Mouse (Mus musculus) T-helper 17 cell (primary cell): ENCODE results near the gene Gm9970.

ENCODE experiments used
- in situ Hi-C, 2 experiments: fragments of 300-600 bp; cut with MboI, MseI; formaldehyde crosslinking; loops; 1 replicate in 1 of 2; 2 replicates in 1 of 2; pipeline ENCODE4 v1.15.1; 2025; ENCODE audit warnings: high pct_unique_total_duplicates in 2 of 2

The Gm9970 gene

DNA sequence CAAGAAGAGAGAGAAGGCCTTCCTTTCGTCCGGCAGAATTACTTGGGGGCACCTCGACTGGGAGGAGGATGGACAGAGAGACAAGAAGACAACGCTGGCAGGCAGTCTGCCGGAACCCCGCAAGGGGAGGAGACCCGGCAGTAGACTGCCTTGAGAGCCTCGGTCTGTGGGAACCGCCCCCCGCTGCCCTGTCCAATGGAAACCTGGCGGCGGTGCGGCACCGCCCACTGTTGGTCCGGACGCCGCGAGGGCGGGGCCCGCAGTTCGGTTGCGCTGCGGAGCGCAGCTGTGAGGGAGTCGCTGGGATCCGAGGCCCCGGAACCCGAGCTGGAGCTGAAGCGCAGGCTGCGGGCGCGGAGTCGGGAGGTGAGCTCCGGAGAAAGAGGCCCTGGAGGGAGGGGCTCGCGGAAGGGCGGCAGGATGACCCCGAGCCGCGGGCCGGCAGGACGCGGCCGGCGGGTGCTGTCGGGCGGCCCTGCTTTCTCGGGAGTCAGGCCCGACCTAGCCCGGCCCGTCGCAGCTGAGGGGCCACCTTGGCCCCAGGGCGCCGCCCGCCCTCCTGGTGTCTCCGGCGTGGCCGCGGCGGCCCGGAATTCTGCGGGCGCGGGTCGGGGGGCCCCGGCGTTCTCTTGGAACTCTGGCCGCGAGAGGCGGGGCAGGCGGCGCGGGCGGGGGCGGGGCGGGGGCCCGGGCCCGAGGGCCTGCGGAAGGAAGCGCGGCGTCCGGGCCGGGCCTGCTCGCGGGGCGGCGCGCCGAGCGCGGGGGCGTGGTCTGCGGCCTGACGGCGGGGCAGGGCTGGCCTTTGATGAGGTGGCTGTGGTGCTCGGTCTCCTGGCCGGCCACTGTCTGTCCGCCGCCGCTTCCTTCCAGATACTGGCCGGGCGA lies at the start of gene Gm9970, which contains the start of gene Nrbp1:
TSS of gene Gm9970 (minus strand) at position 596 of the 885 bp plus-strand sequence.
TSS of gene Nrbp1 (plus strand) at position 228 of the 885 bp plus-strand sequence.
- in situ Hi-C loops: loop anchor here in 1 of 2 experiments (10.0 kb wide), 1 partner anchor 804 kb away; no protein-coding TSS in a partner anchor

DNA sequence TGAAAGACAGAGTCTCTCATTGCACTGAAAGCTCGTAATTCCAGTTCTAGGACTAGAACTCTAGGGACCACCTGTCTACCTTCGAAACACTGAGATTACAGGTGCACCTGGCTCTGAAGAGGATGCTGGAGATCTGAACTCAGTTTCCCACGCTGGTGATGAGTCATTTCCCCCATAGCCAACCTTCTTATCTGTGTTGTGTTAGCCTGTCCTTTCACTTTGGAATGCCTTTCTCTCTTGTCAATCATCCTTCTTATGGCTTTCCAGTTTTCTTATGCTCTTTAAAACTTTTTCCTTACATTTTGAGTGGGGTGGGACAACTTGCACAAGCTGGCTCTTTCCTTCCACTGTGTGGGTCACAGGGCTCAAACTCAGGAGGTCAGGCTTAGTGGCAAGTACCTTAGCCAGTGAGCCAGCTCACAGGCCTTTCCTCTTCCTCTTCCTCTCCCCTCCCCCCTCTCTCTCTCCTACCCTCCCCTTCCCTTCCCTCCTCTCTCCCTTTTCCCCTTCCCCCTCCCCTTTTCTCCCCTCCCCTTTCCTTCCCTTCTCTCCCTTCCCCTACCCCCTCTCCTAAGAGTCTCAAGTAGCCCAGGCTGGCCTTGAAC lies 48.7 kb upstream of the Gm9970 start:
- in situ Hi-C loops: loop anchor here in 1 of 2 experiments (5.0 kb wide), 1 partner anchor 97 kb away; the partner anchor contains the start of genes Eif2b4 and Snx17

DNA sequence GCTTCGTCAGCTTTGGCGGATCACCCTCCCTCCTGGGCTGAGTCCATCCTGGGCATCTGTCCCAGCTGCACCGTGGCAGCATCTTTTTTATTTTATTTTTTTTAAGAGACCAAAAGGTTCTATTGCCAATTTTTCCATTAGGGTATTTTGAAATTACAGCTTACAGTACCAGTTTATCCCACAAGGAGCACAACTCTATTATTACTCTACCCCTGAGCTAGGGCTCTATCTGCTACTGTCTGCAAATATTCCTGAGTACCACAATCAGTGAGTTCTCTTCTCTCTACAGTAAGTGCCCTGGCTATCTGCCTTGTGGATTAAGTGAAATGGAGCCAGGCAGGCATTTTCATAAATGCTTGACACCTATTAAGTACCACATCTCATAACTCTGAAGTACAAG lies 47.6 kb upstream of the Gm9970 start:
- in situ Hi-C loops: no loop called here

DNA sequence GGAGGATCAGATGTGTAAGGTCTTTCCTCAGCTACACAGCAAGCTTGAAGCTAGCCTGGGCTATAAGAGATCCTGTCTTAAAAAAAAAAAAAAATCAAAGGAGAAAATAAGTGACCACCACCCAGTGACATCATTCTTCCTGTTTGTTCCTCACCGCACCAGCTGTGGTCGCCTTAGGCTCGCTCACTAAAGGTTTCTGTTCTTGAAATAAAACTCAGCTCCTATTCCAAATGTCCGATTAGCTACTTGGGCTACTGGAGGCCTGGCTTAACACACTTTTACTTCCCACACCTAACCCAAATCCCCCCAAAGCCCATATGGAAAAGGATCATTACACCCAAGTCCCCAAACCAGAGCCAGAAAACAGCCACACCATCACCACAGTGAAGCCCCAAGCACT lies 47.2 kb upstream of the Gm9970 start:
- in situ Hi-C loops: no loop called here

DNA sequence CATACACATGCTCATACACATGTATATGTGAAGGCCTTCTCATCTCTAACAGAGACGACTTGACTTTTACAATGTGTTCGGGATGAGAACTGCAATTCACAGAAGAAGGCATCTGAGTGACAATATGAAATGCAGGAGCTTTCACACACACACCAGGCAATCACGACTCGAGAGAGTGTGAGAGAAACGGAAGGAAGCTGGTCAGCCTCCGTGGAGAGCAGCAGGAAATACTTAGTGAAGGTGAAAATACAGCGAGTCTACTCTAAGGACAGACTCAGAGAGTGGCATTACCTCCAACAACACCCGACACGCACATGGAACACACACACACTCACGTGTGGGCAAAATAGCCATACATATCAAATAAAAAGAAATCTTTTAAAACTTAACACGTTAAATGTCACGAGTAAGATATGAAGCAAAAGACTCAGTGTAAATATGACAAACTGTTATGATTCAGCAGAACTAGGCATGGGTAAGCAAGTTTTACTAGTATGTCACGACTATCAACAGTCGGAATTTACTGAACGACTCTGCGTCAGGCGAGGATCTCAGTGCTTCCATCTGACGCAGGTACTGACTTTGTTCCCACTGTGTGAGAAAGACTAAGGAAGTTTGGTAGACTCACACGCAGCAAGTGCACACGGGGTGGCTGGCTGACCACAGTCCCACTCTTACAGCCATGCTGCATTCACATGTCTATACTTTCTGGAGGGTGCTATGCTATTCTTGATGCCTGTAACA lies 38.4 kb upstream of the Gm9970 start:
- in situ Hi-C loops: no loop called here

DNA sequence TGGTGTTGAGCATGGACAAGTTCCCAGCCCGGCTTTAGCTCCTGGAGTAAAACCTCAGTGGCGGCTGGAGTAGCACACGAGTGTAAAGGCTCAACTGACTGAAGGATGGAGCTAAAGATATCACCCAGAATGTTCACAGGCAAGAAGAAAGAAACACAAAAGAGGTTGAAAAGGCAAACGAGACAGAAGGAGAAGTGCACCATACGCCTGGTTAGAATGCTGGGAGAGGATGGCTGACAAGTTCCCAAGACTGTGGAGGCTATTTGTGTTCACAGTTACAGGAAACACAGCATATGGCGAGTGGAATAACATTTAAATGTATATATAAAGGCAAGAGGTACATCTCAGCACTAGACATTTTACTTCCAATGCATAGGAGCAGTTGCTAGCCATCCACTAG lies 32.0 kb upstream of the Gm9970 start:
- in situ Hi-C loops: no loop called here

DNA sequence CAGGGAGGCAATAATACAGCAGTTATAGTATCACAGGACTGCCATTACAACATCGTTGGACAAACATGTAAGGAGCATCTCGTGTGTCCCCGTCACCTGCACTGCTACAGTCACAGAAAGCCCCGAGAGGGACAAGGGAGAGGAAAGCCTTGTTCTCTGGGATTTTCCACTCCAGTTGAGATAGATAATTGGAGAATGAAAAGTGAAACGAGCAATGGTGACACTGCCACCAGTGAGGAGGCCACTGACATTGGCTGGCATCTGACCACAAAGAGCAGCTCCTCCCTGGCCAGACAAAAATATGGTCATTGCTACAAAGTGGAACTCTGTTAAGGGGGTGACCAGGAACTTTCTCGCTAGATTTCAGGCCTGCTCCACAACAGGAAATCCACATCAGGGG lies 26.7 kb upstream of the Gm9970 start:
- in situ Hi-C loops: no loop called here

DNA sequence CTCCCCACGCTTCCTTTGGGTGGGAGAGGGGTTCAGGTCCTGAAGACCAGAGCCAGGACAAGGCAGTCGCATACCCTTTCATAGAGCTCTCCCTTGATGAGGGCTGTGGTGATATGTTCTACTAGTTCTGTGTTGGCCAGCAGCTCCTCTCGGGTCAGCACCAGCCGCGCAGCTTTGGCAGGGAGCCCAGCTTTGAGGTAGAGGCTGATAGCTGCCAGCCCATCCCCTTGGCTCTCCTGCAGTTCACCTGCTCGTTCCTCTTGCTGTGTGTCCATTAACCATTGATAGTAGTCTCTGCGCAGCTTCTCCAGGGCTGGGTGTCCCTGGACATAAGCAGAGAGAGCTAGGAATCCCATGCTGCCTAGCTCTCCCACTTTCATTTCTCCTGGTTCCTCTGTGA lies 25.1 kb upstream of the Gm9970 start:
- in situ Hi-C loops: no loop called here

DNA sequence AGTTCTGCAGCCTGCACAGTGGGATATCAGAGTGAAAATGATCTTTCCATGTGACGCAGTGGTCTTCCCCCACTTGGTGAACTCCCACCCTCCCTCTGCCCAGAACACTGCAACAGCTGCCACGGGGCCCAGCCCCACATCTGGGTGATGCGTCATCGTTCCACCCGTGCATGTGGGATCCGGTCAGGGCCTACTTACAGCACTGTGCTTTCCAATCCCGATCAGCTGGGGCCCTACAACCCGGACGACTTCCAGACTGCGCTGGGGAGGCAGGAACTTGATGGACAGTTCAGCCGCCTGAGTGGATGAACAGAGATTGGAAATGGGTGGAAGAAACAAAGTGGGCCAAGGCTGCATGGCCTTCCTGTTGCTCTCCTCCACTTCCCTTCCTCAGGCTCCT lies 16.6 kb upstream of the Gm9970 start:
- in situ Hi-C loops: no loop called here

DNA sequence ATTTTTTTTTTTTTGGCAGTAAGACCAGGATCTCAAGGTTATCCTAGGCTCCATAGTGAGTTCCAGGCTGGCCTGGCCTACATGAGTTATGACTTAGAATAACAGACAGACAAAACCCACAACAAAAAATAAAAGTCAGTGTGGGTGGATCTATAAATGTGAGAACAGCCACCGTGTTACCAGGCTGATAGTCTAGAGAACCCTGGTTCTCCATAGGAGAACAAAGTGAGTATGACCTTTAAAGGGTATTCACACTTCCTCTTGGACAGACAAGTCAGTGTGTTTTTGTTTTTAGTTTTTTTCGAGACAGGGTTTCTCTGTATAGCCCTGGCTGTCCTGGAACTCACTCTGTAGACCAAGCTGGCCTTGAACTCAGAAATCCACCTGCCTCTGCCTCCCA lies 14.9 kb upstream of the Gm9970 start:
- in situ Hi-C loops: no loop called here

DNA sequence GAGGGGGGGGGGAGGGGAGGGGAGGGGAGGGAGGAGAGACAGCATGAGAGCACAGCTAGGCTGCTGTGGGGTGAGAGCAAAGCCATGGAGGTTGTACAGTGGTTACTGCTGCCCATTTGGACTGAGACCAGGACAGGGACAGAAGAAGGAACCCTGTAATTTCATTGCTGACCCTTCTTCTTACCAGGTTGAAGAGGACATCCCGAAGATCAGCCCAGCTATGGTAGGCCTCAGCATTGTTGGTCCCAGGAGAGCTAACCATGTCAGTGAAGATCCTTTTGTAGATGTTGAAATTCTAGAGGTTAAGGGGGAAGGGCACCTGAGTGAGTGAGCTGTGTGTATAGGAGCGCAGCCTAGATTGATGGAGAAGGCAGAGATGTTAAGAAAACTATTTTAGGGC lies 14.3 kb upstream of the Gm9970 start:
- in situ Hi-C loops: no loop called here

DNA sequence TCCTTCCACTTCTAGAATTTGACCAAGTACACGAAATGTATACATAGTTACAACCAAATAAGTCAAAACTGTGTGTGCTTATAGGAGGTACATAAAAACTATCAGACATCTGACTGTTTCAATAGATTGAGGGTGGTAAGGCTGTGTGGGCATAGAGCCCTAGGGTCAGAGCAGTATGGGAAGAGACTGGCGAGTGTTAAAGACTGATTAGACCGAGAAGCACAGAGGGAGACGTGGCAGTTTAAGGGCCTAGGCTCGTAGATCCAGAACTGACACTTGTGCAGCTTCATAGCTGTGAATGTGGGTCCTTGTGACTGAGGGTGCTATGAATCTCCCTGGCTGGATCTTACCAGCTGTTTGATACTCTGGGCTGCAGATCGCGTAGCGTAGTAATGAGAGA lies 13.9 kb upstream of the Gm9970 start:
- in situ Hi-C loops: no loop called here

DNA sequence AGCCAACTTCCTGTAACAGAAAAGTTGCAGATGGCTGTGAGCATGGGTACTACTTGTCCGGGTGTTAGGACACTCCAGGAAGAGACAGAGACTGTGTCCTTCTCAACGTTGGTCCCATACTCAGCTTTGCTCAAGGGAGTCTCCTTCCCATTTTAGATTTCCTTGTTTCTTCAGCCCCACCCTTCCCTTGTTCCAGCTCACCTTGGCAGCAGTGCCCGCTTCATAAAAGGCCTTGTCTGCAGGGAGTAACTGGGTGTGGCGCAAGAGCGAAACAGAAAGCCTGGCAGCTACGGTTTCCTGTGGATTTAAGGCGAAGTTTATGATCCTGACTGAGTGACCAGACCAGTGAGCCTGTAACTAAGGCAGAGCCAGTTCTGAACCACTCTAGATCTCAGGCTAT lies 13.4 kb upstream of the Gm9970 start:
- in situ Hi-C loops: no loop called here

DNA sequence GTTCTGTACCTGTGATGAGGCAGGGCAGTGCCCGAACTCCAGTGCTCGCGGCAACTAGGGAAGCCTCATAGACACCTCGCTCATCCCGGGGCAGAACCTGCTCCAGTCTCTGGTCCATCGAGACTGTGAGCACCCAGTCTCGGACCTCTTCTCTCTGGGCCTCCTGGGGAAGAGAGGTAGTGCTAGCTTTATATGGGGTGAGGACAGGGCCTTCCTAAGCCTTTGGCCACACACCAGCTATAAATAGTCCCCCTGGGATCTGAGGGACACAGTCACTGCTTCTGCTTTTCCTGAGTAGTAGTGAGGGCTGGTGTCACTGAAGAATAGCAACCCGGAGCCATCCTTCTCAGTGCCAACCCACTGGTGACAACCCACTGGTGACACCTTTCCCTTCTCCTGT lies 12.8 kb upstream of the Gm9970 start:
- in situ Hi-C loops: no loop called here

DNA sequence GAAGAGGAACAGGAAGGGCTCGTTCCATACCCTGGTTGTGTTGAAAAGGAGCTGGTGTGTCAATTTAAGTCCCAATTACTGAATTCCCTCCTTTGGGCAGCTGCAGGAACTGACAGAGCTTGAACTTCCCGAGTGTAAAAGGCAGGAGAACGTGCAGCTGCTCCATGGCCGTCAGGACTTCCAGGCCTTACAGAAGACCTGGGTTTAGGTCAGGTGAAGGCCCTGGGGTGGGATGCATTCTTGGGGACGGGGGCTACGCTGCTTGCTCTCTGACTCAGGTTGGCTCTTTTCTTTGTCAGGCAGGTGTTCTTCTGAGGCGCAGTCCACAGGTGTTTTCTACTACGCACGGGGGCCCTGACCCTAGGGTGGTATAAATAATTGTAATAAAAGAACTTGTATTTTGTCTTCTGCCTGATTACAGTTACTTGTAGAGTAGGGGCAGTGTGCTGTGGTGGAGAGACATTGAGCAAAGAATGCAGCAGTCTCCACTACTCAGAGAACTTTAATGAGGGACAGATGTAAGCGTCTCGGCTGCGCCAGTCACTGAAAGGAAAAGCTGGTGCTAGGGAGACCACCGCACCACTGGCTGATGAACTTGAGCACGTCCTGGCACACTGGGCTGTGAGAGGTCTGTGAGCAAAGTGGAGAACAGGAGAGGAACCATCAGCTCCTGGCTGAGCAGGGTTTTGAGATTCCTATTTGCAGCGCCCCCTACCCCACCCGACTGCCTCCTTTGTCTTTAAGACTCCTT lies 11.9 kb upstream of the Gm9970 start:
- in situ Hi-C loops: no loop called here

DNA sequence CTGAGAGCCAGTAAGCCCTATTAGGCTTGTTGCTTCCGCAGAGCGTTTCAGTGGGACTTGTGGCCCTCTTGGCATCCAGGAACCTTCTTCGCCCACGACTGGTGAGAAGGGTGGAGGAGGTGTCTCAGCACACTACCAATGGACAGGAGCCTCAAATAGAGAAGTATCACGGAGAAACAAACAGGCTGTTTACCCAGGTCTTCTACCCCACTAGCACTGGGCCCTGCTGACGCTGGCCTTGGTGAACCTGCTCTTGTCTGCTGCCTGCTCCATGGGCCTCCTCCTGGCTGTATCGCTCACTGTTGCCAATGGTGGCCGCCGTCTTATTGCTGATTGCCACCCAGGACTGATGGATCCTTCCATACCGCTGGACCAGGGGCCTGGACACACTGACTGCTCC lies 11.1 kb upstream of the Gm9970 start:
- in situ Hi-C loops: no loop called here

DNA sequence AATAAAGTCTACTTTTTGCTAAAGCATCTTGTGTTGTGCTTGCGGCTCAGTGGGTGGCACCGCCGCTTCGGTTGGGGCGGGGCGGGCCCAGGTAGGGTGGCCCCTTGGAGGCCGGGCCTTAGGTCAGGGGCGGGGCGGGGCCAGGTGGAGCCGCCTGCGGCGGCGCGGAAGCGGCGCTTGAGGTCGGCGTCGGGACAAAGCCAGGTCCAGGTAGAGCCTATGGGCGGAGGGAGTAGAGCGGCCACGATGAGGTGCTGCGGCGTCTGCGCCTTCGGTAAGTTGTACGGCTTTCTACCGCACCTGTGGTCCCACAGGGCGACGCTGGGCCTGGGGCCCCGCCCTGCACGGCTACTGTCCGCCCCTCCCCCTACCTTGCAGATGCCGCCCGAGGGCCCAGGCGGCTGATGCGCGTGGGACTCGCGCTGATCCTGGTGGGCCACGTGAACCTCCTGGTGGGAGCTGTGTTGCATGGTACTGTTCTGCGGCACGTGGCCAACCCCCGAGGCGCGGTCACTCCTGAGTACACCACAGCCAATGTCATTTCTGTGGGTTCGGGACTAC lies 10.6 kb upstream of the Gm9970 start, which contains the start of gene Krtcap3:
TSS of gene Krtcap3 (plus strand) at position 151 of the 561 bp plus-strand sequence.
- in situ Hi-C loops: no loop called here

DNA sequence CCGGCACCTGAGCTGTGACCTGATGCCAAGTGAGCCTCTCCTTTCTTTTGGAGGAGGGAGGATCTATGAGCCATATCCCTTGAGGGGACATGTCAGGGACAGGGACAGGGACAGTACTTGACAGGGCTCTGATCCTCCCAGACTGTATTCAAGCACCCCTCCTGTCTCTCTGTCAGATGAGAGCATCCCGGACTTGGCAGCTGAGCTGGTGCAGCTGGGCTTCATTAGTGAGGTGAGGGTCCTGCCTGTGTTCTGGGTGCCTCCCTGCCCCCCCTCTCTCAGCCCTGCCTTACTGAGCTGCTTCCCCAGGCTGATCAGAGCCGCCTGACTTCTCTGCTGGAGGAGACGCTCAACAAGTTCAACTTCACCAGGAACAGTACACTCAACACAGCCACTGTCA lies 9.7 kb upstream of the Gm9970 start:
- in situ Hi-C loops: no loop called here

DNA sequence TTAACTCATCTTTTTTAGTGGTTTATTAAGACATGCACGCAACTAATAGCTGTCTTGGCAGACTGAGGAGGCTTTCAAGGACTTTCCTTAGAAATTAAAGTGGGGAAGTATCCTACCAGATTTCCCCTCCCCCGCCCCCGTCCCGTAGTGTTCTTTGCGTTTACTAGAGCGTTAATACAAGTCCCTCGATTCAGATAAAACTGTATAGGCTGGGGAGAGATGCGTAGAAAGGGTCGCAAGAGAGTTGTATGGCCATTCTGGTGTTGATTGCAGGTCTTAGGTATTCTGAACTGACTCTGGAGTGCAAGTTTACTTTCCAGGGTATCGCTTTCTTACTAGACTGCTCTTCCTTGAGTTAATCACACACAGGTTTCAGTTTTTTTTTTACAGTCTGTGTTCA lies 1.2 kb upstream of the Gm9970 start:
- in situ Hi-C loops: loop anchor here in 1 of 2 experiments (10.0 kb wide), 1 partner anchor 803 kb away; no protein-coding TSS in a partner anchor

DNA sequence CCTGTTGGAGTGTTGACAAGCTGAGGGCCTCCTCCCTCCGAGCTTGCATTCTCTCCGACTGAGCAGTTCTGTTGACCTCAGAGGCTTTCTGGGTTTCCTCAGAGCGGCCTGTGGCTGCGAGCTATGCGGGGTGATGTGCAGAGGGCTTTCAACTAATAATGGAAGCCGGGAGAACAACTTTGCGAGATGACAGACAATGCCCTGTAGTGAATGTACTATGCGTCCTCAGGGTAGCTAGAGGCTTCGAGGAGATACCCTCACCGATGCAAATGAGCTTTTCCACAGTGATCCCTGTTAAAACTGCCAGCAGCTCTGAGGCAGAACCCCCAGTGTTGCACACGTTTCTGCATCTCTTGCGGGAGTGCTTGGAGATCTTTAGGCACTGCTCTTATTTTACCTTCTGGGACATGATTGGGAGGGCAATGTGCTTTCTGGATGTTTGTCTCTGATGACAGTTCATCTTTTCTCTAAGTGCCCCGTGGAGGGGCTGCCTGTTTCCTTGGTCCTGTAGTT lies 546 bp upstream of the Gm9970 start:
- in situ Hi-C loops: loop anchor here in 1 of 2 experiments (10.0 kb wide), 1 partner anchor 803 kb away; no protein-coding TSS in a partner anchor

DNA sequence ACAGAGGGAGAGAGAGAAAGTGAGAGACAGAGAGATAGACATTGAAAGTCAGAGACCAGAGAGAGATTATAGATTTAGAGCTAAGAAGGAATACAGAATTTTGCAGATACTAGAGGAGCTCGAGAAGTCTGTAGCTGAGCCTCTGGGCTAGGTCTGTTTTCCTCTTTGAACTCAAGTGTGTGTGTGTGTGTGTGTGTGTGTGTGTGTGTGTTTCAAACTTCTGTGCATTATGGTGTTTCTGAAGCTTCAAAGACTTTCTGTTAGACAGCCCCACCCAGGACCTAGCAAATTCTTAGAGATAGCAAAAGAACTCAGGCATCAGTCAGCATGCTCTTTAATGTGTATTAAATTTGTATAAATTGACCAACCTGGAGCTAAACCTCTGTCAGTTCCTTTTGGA lies 14.4 kb downstream of the Gm9970 start:
- in situ Hi-C loops: no loop called here
